Mouse (Mus musculus): ENCODE measurements at regions not wholly inside any gene's neighbourhood (a gene's known extent, or its start where the extent isn't known, plus 50 kb on each side); places are given as distances from the start of the nearest gene placed in this dataset.

DNA sequence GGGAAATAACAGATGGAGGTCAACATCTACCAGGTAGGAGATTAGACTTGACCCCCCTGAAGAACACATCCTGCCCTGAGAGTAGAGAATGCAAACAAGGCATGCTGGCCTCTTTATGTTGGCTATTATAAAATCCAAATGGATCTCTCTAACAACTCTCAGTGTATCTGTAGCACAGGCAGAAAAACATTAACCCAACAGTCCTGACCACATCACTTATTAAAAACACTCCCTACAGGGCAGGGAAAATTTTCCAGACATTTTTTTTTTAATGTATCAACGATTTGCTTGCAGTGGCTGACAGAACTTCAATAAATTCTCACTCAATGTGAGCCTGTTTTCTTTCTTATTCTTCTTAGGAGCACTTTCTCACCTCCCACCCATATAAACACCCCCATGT, 511.4 kb downstream of the Cdk5rap2 start:
- no peak for DNase-seq
- intact Hi-C loops (cut with DNase I) = no loop called here
- no peak overlapping the region for H3K4me3 ChIP-seq
- no peak for TF ChIP-seq CTCF (IDR thresholded peaks at IDR 0.05)
- H3K27ac ChIP-seq = no peak overlapping the region

DNA sequence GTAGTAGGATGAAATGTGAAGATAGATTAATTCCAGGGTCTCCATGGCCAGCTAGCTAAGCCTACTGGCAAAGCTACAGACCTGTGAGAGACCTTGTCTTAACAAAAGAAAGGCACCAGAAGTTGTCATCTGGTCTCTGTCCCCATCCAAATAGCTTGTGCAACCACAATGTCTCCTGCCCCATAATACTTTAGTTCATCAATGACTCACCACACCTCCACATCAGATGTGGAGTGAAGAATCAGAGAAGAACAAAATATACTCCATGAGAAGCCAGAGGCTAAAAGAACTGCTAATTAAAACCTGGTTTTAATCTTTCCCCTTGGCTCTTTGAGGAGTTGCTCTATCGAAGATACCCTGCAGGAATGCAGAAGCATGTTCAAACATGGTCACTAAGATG, 514.1 kb downstream of the Cdk5rap2 start:
- Histone ChIP-seq H3K4me3 (no peak overlapping the region), H3K27ac (no peak overlapping the region)
- no peak for DNase-seq
- intact Hi-C loops (cut with DNase I) = no loop called here
- TF ChIP-seq CTCF (IDR thresholded peaks at IDR 0.05) = no peak

DNA sequence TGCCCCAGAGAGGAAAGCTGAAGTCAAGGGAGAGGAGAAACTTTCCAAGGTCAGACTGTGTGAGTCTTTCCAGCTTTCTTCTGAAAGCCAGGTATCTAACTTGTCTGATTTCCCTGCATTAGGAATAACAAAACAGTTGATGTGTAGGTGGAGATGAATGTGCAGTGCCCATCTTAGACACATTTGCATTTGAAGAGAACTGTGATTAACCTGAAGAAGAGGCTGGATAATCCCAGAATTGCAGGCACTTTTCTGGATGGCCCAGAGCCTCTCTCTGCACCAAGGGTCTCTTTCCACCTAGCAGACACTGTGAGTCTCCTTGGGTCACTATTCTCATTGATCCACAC, 517.4 kb downstream of the Cdk5rap2 start:
- Histone ChIP-seq H3K4me3 (no peak overlapping the region), H3K27ac (no peak overlapping the region)
- TF ChIP-seq CTCF (IDR thresholded peaks at IDR 0.05) = no peak
- no peak for DNase-seq
- intact Hi-C loops (cut with DNase I) = no loop called here

DNA sequence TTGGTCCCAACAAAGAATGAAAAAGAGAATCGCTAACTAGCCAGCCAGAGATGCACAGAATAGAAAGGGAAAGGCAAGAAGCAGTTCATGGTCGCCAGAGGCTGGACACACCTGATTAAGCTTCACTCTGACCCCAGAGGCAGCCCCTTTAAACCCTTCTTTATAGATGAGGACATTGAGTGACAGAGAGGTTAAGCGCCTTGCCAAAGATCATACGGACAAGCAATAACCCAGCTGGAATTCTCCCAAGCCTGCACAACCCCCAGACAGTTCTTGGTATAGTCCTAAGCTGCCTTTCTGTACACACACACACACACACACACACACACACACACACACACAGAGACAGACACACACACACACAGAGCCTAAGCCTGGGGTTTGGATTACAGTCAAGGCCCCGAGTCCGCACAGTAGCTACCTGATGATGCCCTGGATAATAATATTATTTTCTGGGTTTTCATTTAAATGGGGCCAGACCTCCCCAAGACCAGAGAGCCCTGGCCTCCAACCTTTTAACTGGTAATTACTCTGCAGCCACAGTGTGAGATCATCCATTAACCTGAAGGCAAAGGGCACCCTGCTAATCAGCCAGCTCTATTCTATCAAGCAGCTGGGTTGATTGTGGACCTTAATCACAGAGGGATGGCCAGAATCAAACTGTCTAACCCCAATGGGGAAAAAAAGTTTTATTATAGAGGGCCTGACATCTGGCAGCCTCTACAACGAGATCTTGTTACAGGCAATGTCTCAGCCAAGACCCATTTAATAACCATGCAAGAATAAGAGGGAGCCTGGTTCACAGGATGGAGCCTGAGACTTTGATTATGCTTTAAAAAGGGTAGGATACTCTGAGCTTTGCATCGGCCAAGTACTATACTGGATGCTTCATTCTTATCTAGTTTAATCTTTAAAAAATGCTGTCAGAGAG, 518.1 kb downstream of the Cdk5rap2 start:
- Histone ChIP-seq H3K4me3 (no peak overlapping the region), H3K27ac (no peak overlapping the region)
- no peak for TF ChIP-seq CTCF (IDR thresholded peaks at IDR 0.05)
- intact Hi-C loops (cut with DNase I) = no loop called here
- DNase-seq = no peak

DNA sequence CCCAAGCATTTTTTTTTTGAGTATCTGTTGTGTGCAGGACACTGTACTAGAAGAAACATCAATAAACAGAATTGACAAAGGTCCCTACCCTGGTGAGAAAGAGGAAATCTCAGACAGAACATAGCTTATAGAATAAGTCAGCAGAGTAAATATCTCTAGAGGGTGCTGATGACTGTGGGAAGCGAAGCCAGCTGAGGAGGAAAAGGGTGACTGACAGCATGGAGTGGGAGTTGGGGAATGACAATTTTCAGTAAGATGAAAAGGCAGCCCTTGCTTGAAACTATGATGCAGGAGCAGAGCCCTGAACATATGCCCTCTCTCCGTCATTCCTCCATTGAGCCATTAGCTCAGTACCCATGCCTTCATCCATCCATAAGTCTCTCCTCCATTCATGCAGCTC, 519.6 kb downstream of the Cdk5rap2 start:
- intact Hi-C loops (cut with DNase I) = no loop called here
- no peak for DNase-seq

DNA sequence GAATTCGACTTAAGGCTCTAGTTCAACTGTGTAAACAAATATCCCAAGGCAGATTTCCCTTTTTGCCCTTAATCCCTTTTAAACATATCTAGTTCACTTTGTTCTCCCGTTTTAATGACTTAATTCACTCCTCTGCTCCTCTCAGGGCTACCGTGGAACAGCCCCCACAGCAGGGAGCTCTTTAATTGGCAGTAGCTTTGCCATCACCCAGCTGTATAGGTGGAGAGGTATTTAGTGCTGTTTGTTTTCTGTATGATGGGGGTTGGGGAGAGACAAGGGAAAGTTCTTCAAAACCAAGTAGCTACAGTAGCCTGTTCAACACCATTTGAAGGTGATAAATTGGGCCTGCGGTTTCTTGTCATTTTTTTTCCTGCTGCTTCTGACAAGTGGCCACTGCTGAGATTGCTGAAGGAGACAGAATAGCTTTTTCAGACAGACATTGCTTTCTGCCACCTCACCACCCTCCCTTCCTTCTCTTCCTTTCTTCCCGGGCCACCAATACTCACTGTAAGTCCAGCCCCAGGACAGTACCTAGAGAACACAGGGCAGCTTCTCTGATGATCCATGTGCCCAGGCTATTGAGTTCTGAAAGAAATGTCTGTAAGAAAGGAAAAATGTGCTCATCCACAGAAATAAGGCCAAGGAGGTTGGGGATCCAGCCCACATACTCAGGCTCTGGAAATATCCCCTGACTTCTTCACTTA, 520.2 kb downstream of the Cdk5rap2 start:
- no peak overlapping the region for H3K4me3 ChIP-seq
- intact Hi-C loops (cut with DNase I) = no loop called here
- TF ChIP-seq CTCF (IDR thresholded peaks at IDR 0.05) = no peak
- DNase-seq = no peak
- no peak overlapping the region for H3K27ac ChIP-seq

More for the DNA sequence above, 519.6 kb downstream of the Cdk5rap2 start:
- H3K4me3 ChIP-seq = no peak overlapping the region
- H3K27ac ChIP-seq = no peak overlapping the region
- TF ChIP-seq CTCF (IDR thresholded peaks at IDR 0.05) = no peak

DNA sequence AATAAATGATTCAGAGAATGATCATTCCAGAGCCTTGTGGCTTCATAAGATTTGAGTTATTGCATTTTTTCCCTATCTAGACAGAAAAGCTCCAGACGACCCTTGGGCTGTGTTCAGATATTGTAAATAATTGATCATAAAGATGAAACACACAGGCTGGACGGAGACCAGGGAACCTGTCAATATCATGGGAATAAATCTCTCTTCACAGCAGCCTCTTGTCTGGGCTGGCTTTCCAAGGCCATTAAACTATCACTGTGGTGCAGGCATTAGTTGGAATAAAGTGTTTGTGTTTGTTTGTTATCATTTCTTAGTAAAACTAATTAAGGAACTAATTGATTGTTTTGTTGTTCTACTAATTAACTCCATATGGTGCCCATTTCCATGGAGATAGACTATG, 533.5 kb downstream of the Cdk5rap2 start:
- DNase-seq = no peak
- Histone ChIP-seq H3K27ac (no peak overlapping the region), H3K4me3 (no peak overlapping the region)
- TF ChIP-seq CTCF (IDR thresholded peaks at IDR 0.05) = no peak
- intact Hi-C loops (cut with DNase I) = no loop called here

DNA sequence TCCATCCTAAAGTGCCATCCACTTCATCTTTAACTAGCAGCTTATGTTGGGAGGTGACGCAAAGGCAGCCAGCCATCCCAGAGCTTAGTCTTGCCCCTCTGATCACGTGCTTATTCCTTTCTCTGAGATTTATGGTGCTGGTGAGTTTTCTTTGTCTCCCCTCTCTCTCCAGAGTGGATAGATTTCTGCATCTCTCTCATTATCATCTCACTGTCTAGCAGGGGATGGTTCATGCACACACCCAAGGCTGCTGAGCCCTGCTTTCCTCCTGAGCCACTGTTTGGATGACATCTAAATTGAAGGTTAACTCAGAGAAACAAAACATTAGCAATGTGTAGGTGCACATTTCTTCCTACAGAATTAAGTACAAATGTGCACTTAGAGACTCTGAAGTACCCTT, 539.6 kb downstream of the Cdk5rap2 start:
- no peak overlapping the region for H3K4me3 ChIP-seq
- intact Hi-C loops (cut with DNase I) = no loop called here
- TF ChIP-seq CTCF (IDR thresholded peaks at IDR 0.05) = no peak
- H3K27ac ChIP-seq = no peak overlapping the region
- no peak for DNase-seq

DNA sequence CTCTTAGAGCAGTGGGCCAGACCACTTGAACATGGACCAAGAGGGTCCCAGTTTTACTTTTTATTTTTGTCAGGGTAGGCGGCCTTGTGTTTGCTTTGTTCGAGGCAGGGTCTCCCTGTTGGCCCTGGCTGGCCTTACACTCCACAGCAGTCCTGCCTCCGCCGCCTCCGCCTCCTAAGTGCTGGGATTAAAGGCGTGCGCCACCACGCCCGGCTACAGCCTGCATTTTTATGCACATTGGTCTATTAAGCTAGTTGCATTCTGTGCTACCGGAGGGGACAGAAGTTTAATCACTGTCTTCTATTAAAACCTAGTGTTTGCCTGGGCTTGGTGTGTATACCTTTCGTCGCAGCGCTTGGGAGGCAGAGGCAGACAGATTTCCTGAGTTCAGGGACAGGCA, 555.2 kb downstream of the Cdk5rap2 start:
- no peak for TF ChIP-seq CTCF (IDR thresholded peaks at IDR 0.05)
- intact Hi-C loops (cut with DNase I) = no loop called here
- Histone ChIP-seq H3K4me3 (no peak overlapping the region), H3K27ac (no peak overlapping the region)
- no peak for DNase-seq

DNA sequence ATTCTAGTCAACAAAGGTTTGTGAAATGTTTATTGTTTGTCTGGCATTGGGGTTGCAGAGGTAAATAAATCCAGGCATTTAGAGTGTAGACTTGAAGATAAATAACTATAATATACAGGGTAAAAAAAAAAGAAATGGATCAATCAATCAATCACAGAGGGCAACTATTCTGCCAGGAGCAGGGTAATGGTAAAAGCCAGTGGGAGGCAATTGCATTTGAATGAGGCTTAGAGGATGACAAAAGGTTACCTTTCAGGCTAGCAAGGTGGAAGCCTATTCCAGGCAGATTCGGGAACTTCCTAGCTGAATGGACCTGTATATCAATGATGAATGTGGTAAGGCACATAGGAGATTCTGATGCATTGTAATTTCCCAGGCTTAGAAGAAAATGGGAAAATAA, 557.6 kb downstream of the Cdk5rap2 start:
- TF ChIP-seq CTCF (IDR thresholded peaks at IDR 0.05) = no peak
- H3K4me3 ChIP-seq = no peak overlapping the region
- no peak overlapping the region for H3K27ac ChIP-seq
- DNase-seq = no peak
- intact Hi-C loops (cut with DNase I) = no loop called here

DNA sequence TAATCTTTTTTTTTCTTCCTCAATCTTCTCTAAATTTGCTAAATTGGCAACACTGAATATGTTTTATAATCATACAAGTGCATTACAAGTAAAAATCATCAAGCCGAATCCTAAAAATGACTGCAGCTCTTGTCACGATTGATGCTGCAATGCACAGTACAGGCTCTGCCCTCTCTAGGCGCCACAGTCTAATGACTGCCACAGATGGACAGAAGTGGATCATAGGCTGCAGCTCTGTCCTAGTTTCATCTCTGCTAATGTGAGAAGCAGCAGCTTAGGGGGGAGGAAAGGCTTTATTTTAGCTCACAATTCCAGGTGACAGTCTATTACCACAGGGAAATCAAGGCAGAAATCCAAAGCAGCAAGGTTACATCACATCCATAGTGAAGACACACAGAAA, 560.8 kb downstream of the Cdk5rap2 start:
- DNase-seq = no peak
- Histone ChIP-seq H3K4me3 (no peak overlapping the region), H3K27ac (no peak overlapping the region)
- intact Hi-C loops (cut with DNase I) = no loop called here
- TF ChIP-seq CTCF (IDR thresholded peaks at IDR 0.05) = no peak

DNA sequence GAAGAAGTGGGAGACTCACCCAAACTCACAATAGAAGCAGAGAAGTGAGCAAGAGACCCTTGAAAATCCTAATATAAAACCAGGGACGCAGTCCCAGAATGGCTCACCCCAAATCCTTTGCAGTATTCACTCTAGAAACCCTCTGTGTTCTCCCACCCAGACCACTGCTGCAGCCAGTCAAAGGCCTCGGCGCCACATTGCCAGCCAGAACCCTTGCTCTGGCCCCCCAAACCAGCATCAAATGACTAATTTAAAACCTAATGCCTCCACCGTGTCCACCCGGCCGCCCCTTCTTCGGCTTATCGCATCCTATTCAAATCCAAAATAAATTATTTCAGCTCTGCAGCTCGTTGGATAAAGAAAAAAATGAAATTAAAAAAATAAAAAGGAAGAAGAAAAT, 570.4 kb downstream of the Cdk5rap2 start:
- H3K4me3 ChIP-seq = no peak overlapping the region
- no peak for TF ChIP-seq CTCF (IDR thresholded peaks at IDR 0.05)
- H3K27ac ChIP-seq = no peak overlapping the region
- intact Hi-C loops (cut with DNase I) = no loop called here
- no peak for DNase-seq

DNA sequence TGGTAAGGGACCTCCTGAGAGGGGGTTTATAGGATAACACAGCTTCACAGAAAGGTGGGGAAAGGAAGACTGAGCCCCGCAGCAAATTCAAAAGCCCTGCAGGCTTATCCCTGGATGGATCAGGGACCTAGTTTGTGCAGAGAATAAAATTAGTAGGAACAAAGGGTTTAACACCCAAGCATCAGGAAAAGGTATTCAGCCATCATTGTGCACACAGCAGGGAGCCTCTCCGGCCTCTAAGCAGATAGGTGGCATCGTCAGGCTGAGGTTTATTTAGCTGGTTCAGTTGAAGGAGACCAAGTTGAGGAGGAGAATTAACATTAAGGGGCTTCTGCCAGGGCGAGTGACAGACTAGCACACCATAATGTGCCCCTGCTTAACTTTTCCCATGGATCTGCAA, 571.3 kb downstream of the Cdk5rap2 start:
- Histone ChIP-seq H3K27ac (no peak overlapping the region), H3K4me3 (no peak overlapping the region)
- DNase-seq = no peak
- TF ChIP-seq CTCF (IDR thresholded peaks at IDR 0.05) = no peak
- intact Hi-C loops (cut with DNase I) = no loop called here

DNA sequence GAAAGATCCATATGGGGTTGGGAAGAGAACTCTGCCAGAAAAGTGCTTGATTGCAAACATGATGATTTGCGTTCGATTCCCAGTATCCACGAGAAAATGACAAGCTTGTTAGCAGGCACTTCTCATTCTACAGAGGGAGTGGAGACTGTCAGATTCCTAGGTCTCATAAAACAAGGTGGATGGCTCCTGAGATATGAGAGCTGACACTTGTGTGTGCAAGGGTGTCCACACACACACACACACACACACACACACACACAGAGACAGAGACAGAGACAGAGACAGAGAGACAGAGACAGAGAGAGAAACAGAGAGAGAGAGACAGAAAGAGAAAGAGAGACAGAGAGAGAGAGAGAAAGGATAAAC, 585.4 kb downstream of the Cdk5rap2 start:
- no peak overlapping the region for H3K4me3 ChIP-seq
- no peak overlapping the region for H3K27ac ChIP-seq
- intact Hi-C loops (cut with DNase I) = no loop called here
- no peak for TF ChIP-seq CTCF (IDR thresholded peaks at IDR 0.05)
- DNase-seq = no peak

Data from gastrocnemius, adult 2 months (tissue).